Mouse (Mus musculus) E14TG2a.4 (cell line): ENCODE data around the gene Dchs1.
A peak's percentile ranks its signal among the peaks of the same experiment; 100 is the strongest.

Experiments
- H3K27me3 ChIP-seq: 2 replicates; pipeline ENCODE4 v1.6.1; 2014; ENCODE audit warnings: low read length, control low read depth; ENCODE audit not compliant: insufficient read depth
- H3K36me3 ChIP-seq: 2 replicates; pipeline ENCODE4 v1.6.1; 2014; ENCODE audit warnings: low read length, control low read depth; ENCODE audit not compliant: insufficient read depth
- H3K4me1 ChIP-seq: replicated peaks from 2 replicates; pipeline ENCODE4 v1.6.1; 2014; ENCODE audit warnings: low read depth, low read length, control low read depth
- H3K4me3 ChIP-seq: replicated peaks from 2 replicates; pipeline ENCODE4 v1.5.1; 2014; ENCODE audit warnings: mild to moderate bottlenecking, low read length
- H3K9me3 ChIP-seq: 2 replicates; pipeline ENCODE4 v1.6.1; 2014; ENCODE audit warnings: low read length, control low read depth
- CTCF ChIP-seq: conservative IDR thresholded peaks from 2 replicates; pipeline ENCODE4 v1.5.1; 2014; ENCODE audit warnings: low read length
- NANOG ChIP-seq: IDR thresholded peaks from 2 replicates; pipeline ENCODE4 v1.6.1; 2014; ENCODE audit warnings: borderline replicate concordance, low read length, mixed read lengths
- POU5F1 ChIP-seq: IDR thresholded peaks from 2 replicates; pipeline ENCODE4 v1.6.1; 2014; ENCODE audit warnings: low read length, borderline replicate concordance

The Dchs1 gene

DNA sequence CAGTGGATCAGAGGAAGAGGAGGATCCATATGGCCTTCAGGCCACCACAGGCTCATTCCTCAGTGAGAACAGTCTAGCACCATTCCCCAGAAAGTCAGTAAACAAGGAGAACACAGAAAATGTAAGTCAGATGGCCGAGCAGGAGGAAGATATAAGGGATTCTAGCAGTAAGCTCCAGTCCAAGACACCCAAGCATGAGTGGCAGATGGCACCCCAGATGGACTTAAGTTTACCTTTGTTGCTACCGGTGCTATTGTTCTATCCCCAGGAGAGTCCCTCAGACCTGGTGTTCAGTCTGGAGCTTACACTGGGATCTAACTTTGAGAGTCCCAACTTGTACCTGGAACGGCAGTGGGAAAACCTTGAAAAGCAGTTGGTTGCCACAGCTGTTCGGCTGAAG lies 83.6 kb downstream of the Dchs1 start:
- Histone ChIP-seq H3K27me3 (peaks cover 7% of the 10 kb centered on the region; the same call in 1 of the 2 replicates), H3K9me3 (no peaks in the 10 kb centered on the region; the same call in 1 of the 2 replicates), H3K4me1 (peaks cover 3% of the 10 kb centered on the region; the same call in 1 of the 2 replicates), H3K36me3 (no peaks in the 10 kb centered on the region), H3K4me3 (no peak overlapping the region)
- TF ChIP-seq NANOG (no peak), CTCF (no peak), POU5F1 (no peak)

DNA sequence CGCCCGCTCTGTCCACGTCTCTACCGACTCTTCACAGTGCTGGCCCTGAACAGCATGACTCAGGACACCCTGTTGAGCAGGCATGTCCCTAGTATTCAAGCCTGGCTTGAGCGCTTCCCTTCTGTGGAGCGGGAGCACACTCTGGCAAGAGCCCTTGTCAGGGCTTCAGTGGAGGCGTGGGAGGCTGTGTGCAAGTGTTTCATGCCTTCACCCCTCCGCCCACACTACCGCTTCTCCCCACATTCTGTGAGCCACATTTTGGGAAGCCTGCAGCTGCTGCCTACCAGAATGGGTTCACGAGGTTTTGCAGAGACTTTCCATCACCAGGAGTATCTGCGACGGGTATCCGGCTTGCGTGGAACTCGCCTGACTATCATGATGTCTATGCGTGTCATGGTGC lies 84.3 kb downstream of the Dchs1 start:
- no peak for TF ChIP-seq POU5F1
- TF ChIP-seq CTCF, result no peak
- TF ChIP-seq NANOG, result no peak
- H3K36me3 ChIP-seq, result no peaks in the 10 kb centered on the region
- peaks cover 7% of the 10 kb centered on the region; the same call in 1 of the 2 replicates for H3K27me3 ChIP-seq
- no peaks in the 10 kb centered on the region; the same call in 1 of the 2 replicates for H3K9me3 ChIP-seq
- peak overlapping the region; percentile 11; the same call in 1 of the 2 replicates for H3K4me3 ChIP-seq
- peaks cover 3% of the 10 kb centered on the region; the same call in 1 of the 2 replicates for H3K4me1 ChIP-seq
